ENCODE assay signal across 8 mouse cellular contexts in genomic region chr2:35930498-35931149, GRCm38 (mm10). TPM values are rescaled to one million over a fixed set of nuclear protein-coding genes. Genes with fewer than 3 reads are reported as not detected.
DNase-seq lines count a peak whose midpoint lies in the region; ATAC-seq and TF ChIP-seq lines count a peak whose summit lies in the region.

No protein-coding gene starts in this region.

- no peak overlapping the region for H3K4me3 ChIP-seq in lung, adult 2 months (replicated peaks; ENCODE audit: extremely low read depth, low read depth, low read length)

- 29% methylated on average over 11 of the region's 11 CpGs for WGBS in lung, adult 2 months

- peak; percentile 69 for ATAC-seq in granulocyte monocyte progenitor cell, adult 5-6 weeks (replicated peaks; ENCODE audit: poor library complexity, severe bottlenecking)

- TF ChIP-seq POLR2A in lung, adult 2 months (IDR thresholded peaks at IDR 0.05; ENCODE audit: borderline replicate concordance, extremely low read depth, low read depth, low read length) = no peak

- no peaks in the 10 kb centered on the region for H3K4me1 ChIP-seq in lung, adult 2 months (ENCODE audit: control insufficient read depth, insufficient read depth, low read length)

- peak; percentile 76 to 77 for DNase-seq in B cell, adult 2 months
- peak; percentile 57 for DNase-seq in adipocyte (ENCODE audit: low spot score)
- peak; percentile 87 for DNase-seq in embryo, embryonic 10 days (ENCODE audit: low spot score)
- peak; percentile 93 to 94 for DNase-seq in kidney, postnatal 4 days
- peak; percentile 66 for DNase-seq in lung, adult 2 months
- peak; percentile 87 for DNase-seq in retina, embryonic 14.5 days (ENCODE audit: low spot score)
- DNase-seq in thymus, postnatal 4 days = peak; percentile 89

- TF ChIP-seq CTCF in lung, adult 2 months (IDR thresholded peaks at IDR 0.05; ENCODE audit: insufficient read depth, low read length) = peak; percentile 76

RNA-seq across cellular contexts. Expression of gene Ttll11, which starts 49.1 kb away (rescaled TPM):
- total RNA-seq in granulocyte monocyte progenitor cell, adult 5-6 weeks (2014; fragmentation: Nextera tagmentation) = 0.34 TPM in 1 of 2 replicates, not detected in the other
- not detected in 2 replicates for total RNA-seq in granulocyte monocyte progenitor cell, adult 5-6 weeks (2017)
- 1.3 and 1.7 TPM in 2 replicates for polyA plus RNA-seq in lung, adult 2 months (2012; rRNA removed)
